Mouse (Mus musculus): ENCODE results near the gene Foxc1.

The Foxc1 gene

DNA sequence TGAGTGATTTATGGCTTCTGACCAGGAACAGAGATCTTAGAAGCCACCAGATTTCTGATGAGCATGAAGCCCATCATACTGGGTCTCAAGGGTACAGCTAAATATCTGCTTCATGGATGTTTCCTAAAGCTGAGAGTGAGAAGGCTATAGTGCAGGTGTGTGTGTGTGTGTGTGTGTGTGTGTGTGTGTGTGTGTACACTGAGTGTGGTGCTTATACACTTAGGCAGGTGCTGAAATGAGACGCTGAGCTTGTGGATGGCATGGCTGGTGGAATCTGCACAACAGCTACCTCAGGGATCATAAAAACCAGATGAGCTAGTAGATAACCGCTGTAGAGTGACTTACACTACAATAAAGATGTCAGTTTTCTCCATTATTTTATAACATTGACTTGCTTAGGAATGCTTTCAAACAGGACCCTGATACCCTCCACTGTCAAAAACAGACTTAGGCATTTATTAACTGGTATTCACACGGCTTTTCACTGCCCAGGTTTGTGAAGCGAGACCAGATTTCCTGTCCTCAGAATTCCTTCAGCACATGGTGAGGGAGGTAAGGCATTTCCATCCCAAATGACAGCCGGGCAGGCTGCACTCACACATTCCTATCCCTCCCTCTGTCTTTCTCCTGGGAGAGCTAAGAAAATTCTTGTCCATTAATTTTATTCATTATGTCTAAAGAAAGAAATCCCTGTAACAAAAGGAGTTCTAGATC lies 43.0 kb downstream of the Foxc1 start:
- no peak for DNase-seq (ENCODE audit: low spot score)

DNA sequence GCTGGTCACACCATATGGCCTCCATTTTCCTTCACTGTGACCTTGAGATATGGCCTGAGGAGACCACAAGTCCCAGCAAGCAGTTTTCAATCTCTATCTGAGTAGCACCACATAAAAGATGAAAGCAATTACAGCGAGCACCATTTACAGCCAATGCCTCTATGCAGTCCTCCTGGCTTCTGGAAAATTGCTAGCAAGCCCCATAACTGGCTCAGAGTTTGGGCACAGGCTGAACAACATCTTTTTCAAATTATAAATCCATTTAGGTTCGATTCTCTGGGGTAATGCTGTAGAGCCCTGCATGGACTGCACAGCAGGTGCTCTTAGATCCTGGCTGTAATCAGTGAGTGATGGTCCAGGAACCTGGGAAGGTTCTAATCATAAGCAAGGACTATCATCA lies 47.1 kb downstream of the Foxc1 start:
- DNase-seq (ENCODE audit: low spot score): no peak

DNA sequence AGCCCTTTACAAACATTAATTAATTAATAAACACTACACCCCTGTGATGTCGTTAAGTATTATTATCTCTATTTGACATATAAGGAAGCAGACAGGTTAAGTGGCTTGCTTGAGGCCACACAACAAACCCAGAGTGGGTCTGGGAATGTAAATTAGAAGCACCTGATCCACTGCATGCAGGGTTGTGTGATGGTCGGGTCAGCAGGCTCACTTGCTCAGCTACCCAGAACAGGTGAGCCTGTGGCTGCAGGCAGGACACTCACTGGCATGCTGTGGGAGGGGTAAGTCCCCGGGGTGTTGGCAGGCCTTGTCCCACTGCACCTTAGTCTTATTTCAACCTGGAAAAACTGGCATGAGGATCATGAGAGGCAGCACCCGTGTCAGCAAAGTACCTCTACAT lies 47.6 kb downstream of the Foxc1 start:
- DNase-seq (ENCODE audit: low spot score): no peak

DNA sequence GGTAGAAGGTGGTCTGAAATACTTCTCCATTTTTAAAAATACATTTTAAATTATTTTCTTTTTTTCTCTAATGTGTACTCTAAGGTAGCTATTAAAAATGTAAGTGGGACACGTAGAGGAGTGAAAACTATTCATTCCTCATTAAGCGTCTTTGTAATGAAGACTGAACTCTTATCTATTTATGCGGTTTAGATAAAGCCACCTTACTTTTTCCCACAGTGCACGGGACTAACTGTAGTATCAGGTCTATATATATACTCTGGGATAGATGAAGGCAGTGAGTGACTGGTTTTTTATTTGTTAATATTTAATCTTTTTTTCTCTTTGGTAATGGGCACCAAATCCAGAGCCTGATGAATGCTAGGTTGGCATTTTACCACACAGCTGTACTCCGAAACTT lies 53.8 kb downstream of the Foxc1 start:
- no peak for DNase-seq (ENCODE audit: low spot score)

Data from ovary, postnatal 36 days (tissue).